Mouse (Mus musculus): ENCODE measurements around the gene Capg.

DNA sequence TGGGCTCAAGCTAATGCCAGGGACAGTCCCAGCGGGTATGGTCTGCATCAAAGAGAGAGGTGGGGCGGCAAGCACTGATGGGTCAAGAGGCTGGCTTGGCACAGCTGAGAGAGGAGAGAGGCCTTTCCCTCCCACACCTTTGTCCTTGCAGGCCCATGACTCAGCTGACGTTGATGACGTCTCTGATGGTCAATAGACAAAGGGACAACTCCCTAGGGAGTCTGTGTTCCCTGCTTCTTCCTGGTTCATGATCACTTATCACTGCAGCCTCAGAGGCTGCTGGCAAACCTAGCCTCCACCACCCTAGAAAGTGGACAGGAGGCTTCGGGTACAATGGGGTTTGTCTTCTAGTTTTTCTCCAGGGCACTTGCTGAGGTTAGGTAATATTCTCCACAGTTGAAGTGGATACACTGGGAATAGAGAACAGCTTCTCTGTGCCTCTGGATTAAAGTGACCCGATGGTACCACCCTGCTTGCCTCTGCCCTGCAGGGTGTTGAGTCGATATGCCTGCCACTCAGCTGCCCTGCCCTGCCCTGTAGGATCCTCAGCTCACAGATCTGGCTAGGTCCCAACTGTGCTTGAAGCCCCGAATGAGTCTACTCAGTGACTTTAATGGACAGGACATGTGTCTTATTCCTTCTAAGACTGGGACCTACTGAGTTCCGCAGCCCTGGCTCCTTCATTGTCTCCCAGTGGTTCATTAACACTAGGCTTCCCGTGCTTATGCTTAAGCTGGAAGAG, 15.6 kb upstream of the Capg start:
- TF ChIP-seq EP300 (IDR thresholded peaks at IDR 0.05) = no peak; the same call in 1 of the 2 replicates
- TF ChIP-seq CTCF (IDR thresholded peaks at IDR 0.05) = no peak
